ENCODE assay signal across 32 mouse cellular contexts in genomic region chr8:127908436-127908835, GRCm38 (mm10).
DNase-seq lines count a peak whose midpoint lies in the region; ATAC-seq lines count a peak whose summit lies in the region.
"Had no signal": no experiment of that assay in that cellular context is flagged by ENCODE, and none has a peak within 500 bp of the region (broad histone marks: within the 10 kb centered on the region; RNA-seq: fewer than 3 reads in every experiment).

No protein-coding gene starts in this region.

- H3K36me3 ChIP-seq in kidney, embryonic 16.5 days (ENCODE audit: insufficient read depth, low read length), result no peaks in the 10 kb centered on the region
- H3K36me3 ChIP-seq in forebrain, embryonic 11.5 days (ENCODE audit: control insufficient read depth, insufficient read depth, low read length), result no peaks in the 10 kb centered on the region
- H3K36me3 ChIP-seq: heart, embryonic 10.5 days; heart, embryonic 15.5 days; hindbrain, embryonic 12.5 days; intestine, embryonic 15.5 days; limb, embryonic 12.5 days; liver, embryonic 13.5 days; midbrain, embryonic 13.5 days had no signal

- H3K9ac ChIP-seq in kidney, embryonic 16.5 days (replicated peaks; ENCODE audit: low read length), result no peak overlapping the region
- no peak overlapping the region for H3K9ac ChIP-seq in forebrain, embryonic 11.5 days (ENCODE audit: low read length)
- H3K9ac ChIP-seq: heart, embryonic 15.5 days; hindbrain, embryonic 12.5 days; intestine, embryonic 15.5 days; limb, embryonic 12.5 days; liver, embryonic 13.5 days; midbrain, embryonic 13.5 days had no signal

- 0 out of 2 replicates have a peak, but pooled peaks cover 3% of the 10 kb centered on the region for H3K9me3 ChIP-seq in kidney, embryonic 16.5 days (ENCODE audit: low read length)
- no peaks in the 10 kb centered on the region for H3K9me3 ChIP-seq in forebrain, embryonic 11.5 days (ENCODE audit: control insufficient read depth, low read length)
- H3K9me3 ChIP-seq: heart, embryonic 10.5 days; heart, embryonic 15.5 days; hindbrain, embryonic 12.5 days; intestine, embryonic 15.5 days; limb, embryonic 12.5 days; liver, embryonic 13.5 days; midbrain, embryonic 13.5 days had no signal

- peak; percentile 37 for DNase-seq in kidney, adult 11 months
- peak; percentile 20 for DNase-seq in retina, postnatal 1 day
- no peak for DNase-seq in retina, embryonic 14.5 days (ENCODE audit: low spot score)
- DNase-seq in kidney, postnatal 10 days, result peak; percentile 59
- no peak for DNase-seq in thymus, postnatal 0 days (ENCODE audit: low spot score)
- no peak for DNase-seq in forebrain, embryonic 11.5 days (ENCODE audit: low spot score)
- DNase-seq: adrenal gland, adult 8-10 months; cerebellum, adult 9-10 months; cerebellum, postnatal 36 days; gastrocnemius, postnatal 25 days; heart, adult 11 months; heart, postnatal 36 days; layer of hippocampus, adult 9-11 months; liver, embryonic 13.5 days; lung, adult 2 months; lung, postnatal 10 days; right cerebral cortex, adult 18-20 months; spleen, adult 18-20 months; thymus, adult 2 months; thymus, postnatal 4 days had no signal

- no peaks in the 10 kb centered on the region for H3K4me1 ChIP-seq in kidney, embryonic 16.5 days (ENCODE audit: insufficient read depth, low read length)
- no peaks in the 10 kb centered on the region for H3K4me1 ChIP-seq in forebrain, embryonic 11.5 days (replicated peaks; ENCODE audit: control insufficient read depth, insufficient read depth, low read length)
- H3K4me1 ChIP-seq: heart, embryonic 15.5 days; hindbrain, embryonic 12.5 days; intestine, embryonic 15.5 days; limb, embryonic 12.5 days; liver, embryonic 13.5 days; midbrain, embryonic 13.5 days had no signal

- no peak for ATAC-seq in kidney, embryonic 16.5 days (ENCODE audit: low FRiP score, low TSS enrichment)
- ATAC-seq in forebrain, embryonic 11.5 days (replicated peaks; ENCODE audit: low FRiP score), result no peak
- ATAC-seq: forebrain, embryonic 14.5 days; hindbrain, postnatal 0 days; intestine, embryonic 15.5 days; midbrain, embryonic 13.5 days had no signal

- H3K4me3 ChIP-seq in kidney, embryonic 16.5 days (ENCODE audit: low read length), result no peak overlapping the region
- H3K4me3 ChIP-seq in forebrain, embryonic 11.5 days (ENCODE audit: low read depth, low read length), result no peak overlapping the region
- H3K4me3 ChIP-seq: heart, embryonic 10.5 days; heart, embryonic 15.5 days; hindbrain, embryonic 12.5 days; intestine, embryonic 15.5 days; left cerebral cortex, adult 2 months; limb, embryonic 12.5 days; liver, embryonic 13.5 days; midbrain, embryonic 13.5 days had no signal

- no peak overlapping the region for H3K27ac ChIP-seq in kidney, embryonic 16.5 days (ENCODE audit: low read length)
- H3K27ac ChIP-seq in forebrain, embryonic 11.5 days (ENCODE audit: low read depth, low read length), result no peak overlapping the region
- H3K27ac ChIP-seq: heart, embryonic 10.5 days; heart, embryonic 15.5 days; hindbrain, embryonic 12.5 days; hindbrain, postnatal 0 days; intestine, embryonic 15.5 days; left cerebral cortex, adult 2 months; limb, embryonic 12.5 days; liver, embryonic 13.5 days; macrophage; midbrain, embryonic 13.5 days had no signal

- WGBS in kidney, embryonic 16.5 days, result 80% methylated on average over 5 of the region's 5 CpGs
- WGBS in forebrain, embryonic 11.5 days, result 89% methylated on average over 5 of the region's 5 CpGs

- H3K4me2 ChIP-seq in kidney, embryonic 16.5 days (replicated peaks; ENCODE audit: low read depth, low read length), result no peak overlapping the region
- H3K4me2 ChIP-seq in forebrain, embryonic 11.5 days (ENCODE audit: low read depth, low read length, severe bottlenecking), result no peak overlapping the region
- H3K4me2 ChIP-seq: heart, embryonic 15.5 days; hindbrain, embryonic 12.5 days; intestine, embryonic 15.5 days; limb, embryonic 12.5 days; liver, embryonic 13.5 days; midbrain, embryonic 13.5 days had no signal

- H3K27me3 ChIP-seq in kidney, embryonic 16.5 days (ENCODE audit: insufficient read depth, low read length), result no peaks in the 10 kb centered on the region
- no peaks in the 10 kb centered on the region for H3K27me3 ChIP-seq in forebrain, embryonic 11.5 days (ENCODE audit: control insufficient read depth, insufficient read depth, low read length)
- H3K27me3 ChIP-seq: CH12.LX; heart, embryonic 15.5 days; hindbrain, embryonic 12.5 days; intestine, embryonic 15.5 days; limb, embryonic 12.5 days; liver, embryonic 13.5 days; midbrain, embryonic 13.5 days had no signal

Comparison
In these comparisons a context has a peak if more than half of its experiments do, and no peak if none do; other contexts are left out.
1. DNase-seq: peak in kidney, adult 11 months (single experiment), retina, postnatal 1 day (single experiment) and kidney, postnatal 10 days (single experiment); none in retina, embryonic 14.5 days (single experiment), thymus, postnatal 0 days (single experiment) and forebrain, embryonic 11.5 days (single experiment).